Mouse (Mus musculus) cerebellum, postnatal 14 days (tissue): ENCODE measurements around the gene Mrm2.
"Not testable (repeated sequence)": the region's sequence is repeated elsewhere in the genome, so short reads cannot be mapped to it uniquely, and the experiment has no call there.

Source experiments
- DNase-seq, 2 experiments: peaks; one replicate each; pipeline ENCODE4 v3.0.0; 2021; ENCODE audit warnings: mixed read lengths in 2 of 2

Gene Mrm2

GRCm38 (mm10) chr5:140331615-140332512 is at the start of gene Mrm2:
TSS of gene Mrm2 (minus strand) at chr5:140331898.
- DNase-seq: peak; percentile 85 to 86

- DNase-seq: no peak
Observed at GRCm38 (mm10) chr5:140381156-140381555, 49.5 kb upstream of the Mrm2 start.

GRCm38 (mm10) chr5:140379299-140379698 is 47.6 kb upstream of the Mrm2 start:
- DNase-seq: no peak

GRCm38 (mm10) chr5:140378121-140378853 is 46.6 kb upstream of the Mrm2 start:
- peak; percentile 30 to 43 for DNase-seq

GRCm38 (mm10) chr5:140375249-140375829 is 43.6 kb upstream of the Mrm2 start:
- no peak for DNase-seq

- DNase-seq: no peak
Observed at GRCm38 (mm10) chr5:140374226-140374625, 42.5 kb upstream of the Mrm2 start.

GRCm38 (mm10) chr5:140373711-140374110 is 42.0 kb upstream of the Mrm2 start:
- DNase-seq: no peak

- no peak for DNase-seq
Observed at GRCm38 (mm10) chr5:140371671-140372070, 40.0 kb upstream of the Mrm2 start.

GRCm38 (mm10) chr5:140370446-140371254 is 39.0 kb upstream of the Mrm2 start:
- DNase-seq: no peak

- no peak for DNase-seq
Observed at GRCm38 (mm10) chr5:140369466-140369865, 37.8 kb upstream of the Mrm2 start.

GRCm38 (mm10) chr5:140368926-140369325 is 37.2 kb upstream of the Mrm2 start:
- no peak for DNase-seq

GRCm38 (mm10) chr5:140368126-140368525 is 36.4 kb upstream of the Mrm2 start:
- DNase-seq: not testable (repeated sequence)

- DNase-seq: no peak
Observed at GRCm38 (mm10) chr5:140364415-140364814, 32.7 kb upstream of the Mrm2 start.

- no peak for DNase-seq
Observed at GRCm38 (mm10) chr5:140359930-140360674, 28.4 kb upstream of the Mrm2 start.

- no peak for DNase-seq
Observed at GRCm38 (mm10) chr5:140357466-140357865, 25.8 kb upstream of the Mrm2 start.

- DNase-seq: no peak
Observed at GRCm38 (mm10) chr5:140355934-140356333, 24.2 kb upstream of the Mrm2 start.

GRCm38 (mm10) chr5:140352352-140352751 is 20.7 kb upstream of the Mrm2 start:
- DNase-seq: no peak

- DNase-seq: no peak
Observed at GRCm38 (mm10) chr5:140350731-140351497, 19.2 kb upstream of the Mrm2 start.

- DNase-seq: no peak
Observed at GRCm38 (mm10) chr5:140349882-140350281, 18.2 kb upstream of the Mrm2 start.

- DNase-seq: no peak
Observed at GRCm38 (mm10) chr5:140346050-140346449, 14.4 kb upstream of the Mrm2 start.

GRCm38 (mm10) chr5:140345244-140345643 is 13.5 kb upstream of the Mrm2 start:
- no peak for DNase-seq
